Mouse (Mus musculus) small intestine, adult 2 months (tissue): ENCODE results near the gene Btbd16. TPM values are rescaled to one million over a fixed set of nuclear protein-coding genes. Genes with fewer than 3 reads are reported as not detected.

ENCODE experiments used
- H3K27ac ChIP-seq: fragments of 200-500 bp; 2 replicates; pipeline ENCODE4 v1.5.1; 2012; ENCODE audit warnings: low read depth, low read length, control low read depth, inconsistent platforms; ENCODE audit not compliant: insufficient read depth
- H3K27me3 ChIP-seq: fragments of 200-500 bp; 2 replicates; pipeline ENCODE4 v1.6.1; 2012; ENCODE audit warnings: mild to moderate bottlenecking, moderate library complexity, low read length, inconsistent platforms; ENCODE audit not compliant: control insufficient read depth, insufficient read depth
- H3K36me3 ChIP-seq: fragments of 200-500 bp; 2 replicates; pipeline ENCODE4 v1.6.1; 2012; ENCODE audit warnings: mild to moderate bottlenecking, low read length, control low read depth, inconsistent platforms; ENCODE audit not compliant: control insufficient read depth, insufficient read depth
- H3K4me1 ChIP-seq: fragments of 200-500 bp; 2 replicates; pipeline ENCODE4 v1.6.1; 2012; ENCODE audit warnings: low read length, inconsistent platforms, mixed read lengths; ENCODE audit not compliant: control insufficient read depth, insufficient read depth, insufficient read length
- H3K4me3 ChIP-seq: fragments of 200-500 bp; 2 replicates; pipeline ENCODE4 v1.5.1; 2012; ENCODE audit warnings: low read depth, mild to moderate bottlenecking, control low read depth, inconsistent platforms, low read length, moderate library complexity
- CTCF ChIP-seq: fragments of 200-500 bp; IDR thresholded peaks from 2 replicates; pipeline ENCODE4 v1.5.1; 2012; ENCODE audit warnings: low read depth, mild to moderate bottlenecking, control low read depth, inconsistent platforms, low read length, moderate library complexity, mixed read lengths; ENCODE audit not compliant: insufficient replicate concordance, insufficient read length; ENCODE audit errors: extremely low read depth
- POLR2A ChIP-seq: fragments of 200-500 bp; IDR thresholded peaks from 2 replicates; pipeline ENCODE4 v1.6.1; 2012; ENCODE audit warnings: low read depth, mild to moderate bottlenecking, control low read depth, inconsistent platforms, low read length, moderate library complexity
- WGBS: fragments of 180-500 bp; shearing (Covaris S2); methylation state at CpG from one replicate; pipeline ENCODE4 v1.1.7; 2018; 5-methylcytosine and 5-hydroxymethylcytosine counted together
- polyA plus RNA-seq: library from polyadenylated mRNA; depleted of rRNA; stranded (reverse); fragments of >200 nt; gene quantifications from 2 replicates; pipeline ENCODE4 v1.2.3, GENCODE M21; 2012

The Btbd16 gene
- polyA plus RNA-seq, 1 experiment, result 0.10 TPM

GRCm38 (mm10) chr7:130773171-130773830, 568 bp upstream of the Btbd16 start:
- no peaks in the 10 kb centered on the region; the same call in 1 of the 2 replicates for H3K4me1 ChIP-seq
- H3K4me3 ChIP-seq, result no peak overlapping the region
- WGBS, result 60% methylated on average over 11 of the region's 11 CpGs
- no peaks in the 10 kb centered on the region for H3K36me3 ChIP-seq
- TF ChIP-seq POLR2A (no peak), CTCF (peak; percentile 71; the same call in 1 of the 2 replicates)
- H3K27ac ChIP-seq, result no peak overlapping the region
- H3K27me3 ChIP-seq, result no peaks in the 10 kb centered on the region

GRCm38 (mm10) chr7:130780866-130781419, 7.1 kb downstream of the Btbd16 start:
- Histone ChIP-seq H3K36me3 (no peaks in the 10 kb centered on the region), H3K27me3 (no peaks in the 10 kb centered on the region), H3K4me1 (no peaks in the 10 kb centered on the region), H3K27ac (no peak overlapping the region), H3K4me3 (no peak overlapping the region)
- TF ChIP-seq CTCF (no peak), POLR2A (no peak)
- 37% methylated on average over 5 of the region's 5 CpGs for whole genome bisulfite sequencing

- TF ChIP-seq POLR2A (no peak), CTCF (no peak)
- Histone ChIP-seq H3K4me1 (no peaks in the 10 kb centered on the region), H3K27ac (no peak overlapping the region), H3K27me3 (no peaks in the 10 kb centered on the region), H3K36me3 (no peaks in the 10 kb centered on the region), H3K4me3 (no peak overlapping the region)
- 71% methylated on average over 5 of the region's 5 CpGs for WGBS
These were observed 8.7 kb downstream of the Btbd16 start for GRCm38 (mm10) chr7:130782501-130783050.

GRCm38 (mm10) chr7:130785923-130786575, 12.2 kb downstream of the Btbd16 start:
- H3K27me3 ChIP-seq, result no peaks in the 10 kb centered on the region
- WGBS, result 58% methylated on average over 12 of the region's 12 CpGs
- H3K36me3 ChIP-seq, result no peaks in the 10 kb centered on the region
- TF ChIP-seq CTCF (no peak), POLR2A (no peak)
- no peaks in the 10 kb centered on the region for H3K4me1 ChIP-seq
- no peak overlapping the region for H3K27ac ChIP-seq
- H3K4me3 ChIP-seq, result no peak overlapping the region

GRCm38 (mm10) chr7:130786708-130787107, 12.8 kb downstream of the Btbd16 start:
- no peak for TF ChIP-seq CTCF
- TF ChIP-seq POLR2A, result no peak
- no peaks in the 10 kb centered on the region for H3K27me3 ChIP-seq
- no peak overlapping the region for H3K27ac ChIP-seq
- H3K4me3 ChIP-seq, result no peak overlapping the region
- no peaks in the 10 kb centered on the region for H3K36me3 ChIP-seq
- H3K4me1 ChIP-seq, result no peaks in the 10 kb centered on the region
- WGBS, result 71% methylated on average over 5 of the region's 5 CpGs

- no peaks in the 10 kb centered on the region for H3K36me3 ChIP-seq
- WGBS, result 73% methylated on average over 4 of the region's 4 CpGs
- no peak for TF ChIP-seq POLR2A
- TF ChIP-seq CTCF, result no peak
These were observed 13.7 kb downstream of the Btbd16 start for GRCm38 (mm10) chr7:130787537-130787936.

GRCm38 (mm10) chr7:130788950-130789349, 15.1 kb downstream of the Btbd16 start:
- Histone ChIP-seq H3K4me1 (no peaks in the 10 kb centered on the region), H3K36me3 (no peaks in the 10 kb centered on the region), H3K27ac (no peak overlapping the region), H3K4me3 (no peak overlapping the region), H3K27me3 (no peaks in the 10 kb centered on the region)
- 83% methylated on average over 3 of the region's 3 CpGs for WGBS
- no peak for TF ChIP-seq CTCF
- no peak for TF ChIP-seq POLR2A

More at GRCm38 (mm10) chr7:130787537-130787936, 13.7 kb downstream of the Btbd16 start:
- Histone ChIP-seq H3K27ac (no peak overlapping the region), H3K27me3 (no peaks in the 10 kb centered on the region), H3K4me3 (no peak overlapping the region), H3K4me1 (no peaks in the 10 kb centered on the region)
